Mouse (Mus musculus): ENCODE measurements at regions not wholly inside any gene's neighbourhood (a gene's known extent, or its start where the extent isn't known, plus 50 kb on each side); places are given as distances from the start of the nearest gene placed in this dataset.

DNA sequence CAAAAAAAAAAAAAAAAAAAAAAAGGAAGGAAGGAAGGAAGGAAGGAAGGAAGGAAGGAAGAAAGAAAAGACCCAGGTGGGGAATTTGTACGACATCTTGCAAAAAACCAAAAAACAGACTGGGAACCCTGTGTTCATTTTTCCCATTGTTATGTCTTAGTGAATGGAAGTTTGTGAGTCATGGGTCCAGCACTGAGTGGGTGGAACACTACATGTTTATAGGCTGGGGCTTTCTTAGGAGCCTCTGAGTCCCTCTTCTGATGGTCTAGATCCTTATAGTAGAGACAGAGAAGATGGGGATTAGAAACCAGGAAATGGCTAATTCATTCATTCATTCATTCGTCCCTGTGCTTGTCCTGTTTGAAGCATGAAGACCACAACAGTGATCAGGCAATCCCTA lies 105.5 kb downstream of the Tpra1 start:
- no peak for DNase-seq
- H3K4me2 ChIP-seq, result no peak overlapping the region
- no peak for ATAC-seq (ENCODE audit: low read depth)
- H3K9me3 ChIP-seq (replicated peaks), result no peaks in the 10 kb centered on the region
- WGBS (ENCODE audit: insufficient replicate concordance), result 41% methylated on average over 2 of the region's 2 CpGs
- no peak overlapping the region for H3K4me3 ChIP-seq (replicated peaks)
- H3K4me1 ChIP-seq (replicated peaks), result peaks cover 12% of the 10 kb centered on the region
- no peak overlapping the region for H3K27ac ChIP-seq
- H3K9ac ChIP-seq, result no peak overlapping the region
- peaks cover 34% of the 10 kb centered on the region for H3K27me3 ChIP-seq
- H3K36me3 ChIP-seq, result no peaks in the 10 kb centered on the region

DNA sequence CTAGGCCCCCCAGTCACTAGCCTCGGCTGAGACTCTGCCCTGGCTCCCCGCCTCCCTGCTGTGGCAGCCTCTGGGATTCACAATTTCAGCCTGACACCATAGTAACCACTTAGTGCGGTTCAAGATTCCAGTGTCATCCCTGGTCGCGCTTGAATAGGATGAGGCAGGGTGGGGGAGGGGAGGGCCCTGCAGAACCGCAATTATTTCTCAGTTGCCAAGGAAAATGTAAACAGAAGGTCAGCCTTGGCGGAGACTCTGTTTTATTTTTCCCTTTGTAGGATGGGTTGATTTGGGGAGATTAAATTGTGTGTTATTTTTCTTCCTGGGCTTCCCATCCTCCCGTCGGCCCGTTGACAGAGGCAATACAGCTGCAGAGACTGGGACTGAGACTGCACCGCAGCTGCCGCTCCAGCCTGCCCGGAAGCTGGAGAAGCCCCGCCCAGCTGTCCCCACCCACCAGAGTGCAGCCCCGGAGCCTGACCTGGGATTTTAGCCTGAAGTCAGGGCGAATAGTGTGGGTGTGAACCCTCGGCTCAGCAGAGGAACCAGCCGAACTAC lies 106.6 kb downstream of the Tpra1 start:
- peaks cover 34% of the 10 kb centered on the region for H3K27me3 ChIP-seq
- no peaks in the 10 kb centered on the region for H3K36me3 ChIP-seq
- no peak overlapping the region for H3K9ac ChIP-seq
- peak overlapping the region; percentile 52 for H3K4me2 ChIP-seq
- peak overlapping the region; percentile 32 for H3K4me3 ChIP-seq (replicated peaks)
- ATAC-seq (ENCODE audit: low read depth) (no peak), DNase-seq (no peak)
- H3K27ac ChIP-seq, result no peak overlapping the region
- H3K4me1 ChIP-seq (replicated peaks), result peaks cover 12% of the 10 kb centered on the region
- WGBS (ENCODE audit: insufficient replicate concordance), result 4% methylated on average over 18 of the region's 18 CpGs
- H3K9me3 ChIP-seq (replicated peaks), result no peaks in the 10 kb centered on the region

DNA sequence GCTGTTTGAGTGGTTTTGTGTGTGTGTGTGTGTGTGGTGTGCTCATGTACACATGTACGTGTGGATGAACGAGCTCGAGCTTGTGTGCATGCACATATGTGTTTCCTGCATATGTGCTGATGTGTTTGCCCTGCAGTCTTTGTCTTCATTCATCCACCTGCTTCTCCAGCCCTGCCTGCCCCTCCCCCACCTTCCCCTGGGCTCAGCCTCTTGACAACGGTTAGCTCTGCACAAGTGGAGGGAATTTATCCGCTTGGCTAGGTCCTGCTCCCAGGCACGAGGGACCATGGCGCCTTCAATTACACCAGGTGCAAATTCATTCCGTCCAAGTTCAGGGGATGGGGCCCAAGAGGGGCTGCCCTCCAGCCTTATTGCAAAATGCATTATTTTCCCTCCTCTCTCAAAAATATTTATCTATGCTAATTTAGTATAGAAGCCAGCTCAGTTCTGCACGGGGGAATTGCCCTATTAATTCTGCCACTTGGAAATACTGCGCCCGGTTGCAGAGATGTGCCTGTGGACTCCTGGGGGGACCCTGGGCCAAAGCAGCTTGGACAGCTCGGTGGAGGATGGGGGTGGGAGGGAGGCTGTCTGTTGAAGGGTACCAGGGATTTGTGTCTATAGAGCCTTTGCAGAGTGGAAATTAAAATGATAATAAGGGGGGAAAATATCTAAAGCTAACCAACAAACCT lies 111.1 kb downstream of the Tpra1 start:
- H3K4me1 ChIP-seq (replicated peaks), result peaks cover 10% of the 10 kb centered on the region
- H3K9me3 ChIP-seq (replicated peaks), result no peaks in the 10 kb centered on the region
- no peak overlapping the region for H3K4me2 ChIP-seq
- no peak for ATAC-seq (ENCODE audit: low read depth)
- WGBS (ENCODE audit: insufficient replicate concordance), result 56% methylated on average over 12 of the region's 12 CpGs
- H3K27ac ChIP-seq, result no peak overlapping the region
- no peak overlapping the region for H3K9ac ChIP-seq
- no peak for DNase-seq
- no peak overlapping the region for H3K4me3 ChIP-seq (replicated peaks)
- H3K27me3 ChIP-seq, result peaks cover 23% of the 10 kb centered on the region
- H3K36me3 ChIP-seq, result no peaks in the 10 kb centered on the region

DNA sequence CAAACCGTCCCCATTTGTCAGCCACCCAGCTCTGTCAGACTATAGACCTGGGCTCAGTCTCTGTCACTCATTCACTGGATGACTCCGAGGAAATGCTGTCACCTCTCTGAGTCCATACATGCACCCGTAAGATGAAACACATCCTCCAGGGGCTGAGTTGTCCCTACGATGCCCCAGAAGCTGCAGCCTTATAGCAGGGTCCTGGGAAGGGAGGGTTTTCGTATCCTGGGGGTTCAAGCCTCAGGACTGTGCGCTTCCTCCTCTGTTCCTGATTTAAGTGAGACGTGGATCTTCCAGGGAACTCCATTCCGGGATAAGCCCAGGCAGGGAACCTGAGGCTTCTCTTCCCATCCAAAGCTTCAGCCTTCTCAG lies 111.6 kb downstream of the Tpra1 start:
- 56% methylated on average over 8 of the region's 8 CpGs for WGBS (ENCODE audit: insufficient replicate concordance)
- Histone ChIP-seq H3K9ac (no peak overlapping the region), H3K27ac (no peak overlapping the region), H3K4me3 (replicated peaks) (no peak overlapping the region), H3K4me2 (no peak overlapping the region), H3K9me3 (replicated peaks) (no peaks in the 10 kb centered on the region), H3K27me3 (peaks cover 18% of the 10 kb centered on the region), H3K4me1 (replicated peaks) (peaks cover 5% of the 10 kb centered on the region), H3K36me3 (no peaks in the 10 kb centered on the region)
- ATAC-seq (ENCODE audit: low read depth), result no peak
- no peak for DNase-seq

DNA sequence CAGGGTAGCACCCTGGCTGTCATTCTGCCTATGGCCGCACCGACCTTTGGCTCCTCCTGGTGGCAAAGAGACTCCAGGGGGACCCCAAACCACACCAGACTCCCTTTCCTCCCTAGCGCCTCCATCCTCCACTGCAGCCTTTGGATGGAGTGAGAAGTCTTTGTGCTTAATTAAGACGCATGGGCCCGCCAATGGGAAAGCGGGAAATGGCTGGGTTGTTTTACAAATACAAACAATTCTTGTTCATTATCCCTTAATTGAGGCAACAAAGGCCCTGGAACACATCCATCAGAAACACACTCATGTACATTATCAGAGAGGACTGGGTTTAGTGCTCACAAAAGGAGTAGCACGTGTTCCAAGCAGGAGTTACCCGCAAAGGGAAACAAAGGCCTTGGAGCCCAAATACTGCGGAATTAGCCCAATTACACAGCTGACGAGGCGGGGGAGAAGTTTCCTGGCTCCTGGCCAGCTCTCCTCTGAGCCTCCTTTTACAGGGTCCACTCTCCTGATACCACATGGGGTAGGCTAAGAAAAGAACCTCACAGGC lies 122.1 kb downstream of the Tpra1 start:
- Histone ChIP-seq H3K9ac (no peak overlapping the region), H3K4me3 (replicated peaks) (no peak overlapping the region), H3K27ac (no peak overlapping the region), H3K27me3 (peaks cover 21% of the 10 kb centered on the region; the same call in 1 of the 2 replicates), H3K9me3 (replicated peaks) (no peaks in the 10 kb centered on the region), H3K36me3 (no peaks in the 10 kb centered on the region), H3K4me1 (replicated peaks) (no peaks in the 10 kb centered on the region), H3K4me2 (no peak overlapping the region)
- ATAC-seq (ENCODE audit: low read depth) (no peak), DNase-seq (no peak)
- 37% methylated on average over 11 of the region's 11 CpGs for WGBS (ENCODE audit: insufficient replicate concordance)

DNA sequence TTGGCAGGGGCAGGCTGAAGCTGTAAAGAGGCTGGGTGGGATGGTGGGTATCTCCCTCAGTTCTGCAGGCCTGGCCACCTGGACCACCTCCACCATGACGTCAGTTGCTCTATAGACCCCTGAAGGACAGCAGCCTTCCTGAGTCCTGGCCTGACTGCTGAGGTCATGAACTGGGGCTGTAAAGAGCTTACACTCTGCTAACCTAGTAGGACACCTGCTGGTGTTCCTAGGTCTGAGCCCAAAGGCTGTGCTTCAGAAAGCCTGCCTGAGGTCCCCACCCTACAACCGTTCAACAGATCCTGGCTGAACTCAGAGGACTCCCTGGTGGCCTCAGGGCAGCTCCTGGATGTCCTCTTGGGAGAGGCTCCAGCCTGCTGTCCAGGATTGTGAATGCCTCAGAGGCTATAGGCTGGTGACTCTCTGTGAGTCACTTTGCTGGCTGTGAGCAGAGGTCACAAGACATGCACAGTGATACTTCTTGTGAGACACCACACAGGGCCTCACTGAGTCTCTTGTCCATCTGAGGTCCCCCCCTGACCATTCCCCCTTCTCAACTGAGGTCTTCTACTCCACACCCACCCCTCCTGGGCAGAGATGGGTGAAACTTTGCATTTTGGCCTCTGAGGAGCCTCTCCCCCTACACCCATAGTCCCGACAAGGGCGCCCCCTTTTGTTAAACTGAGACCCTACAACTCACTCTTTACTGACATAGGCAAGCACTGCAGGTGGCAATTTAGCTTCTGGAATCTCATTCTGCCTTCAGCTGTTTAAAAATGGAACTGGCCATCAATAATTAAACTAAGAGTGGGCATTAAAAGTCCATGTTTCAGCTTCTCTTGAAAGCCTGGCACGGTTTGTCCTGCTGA lies 131.6 kb downstream of the Tpra1 start:
- ATAC-seq (ENCODE audit: low read depth), result no peak
- Histone ChIP-seq H3K4me1 (replicated peaks) (no peaks in the 10 kb centered on the region), H3K27me3 (peaks cover 8% of the 10 kb centered on the region; the same call in 1 of the 2 replicates), H3K27ac (no peak overlapping the region), H3K4me2 (no peak overlapping the region), H3K9me3 (replicated peaks) (no peaks in the 10 kb centered on the region), H3K4me3 (replicated peaks) (no peak overlapping the region), H3K9ac (no peak overlapping the region), H3K36me3 (no peaks in the 10 kb centered on the region)
- WGBS (ENCODE audit: insufficient replicate concordance), result 32% methylated on average over 5 of the region's 5 CpGs
- DNase-seq, result no peak

DNA sequence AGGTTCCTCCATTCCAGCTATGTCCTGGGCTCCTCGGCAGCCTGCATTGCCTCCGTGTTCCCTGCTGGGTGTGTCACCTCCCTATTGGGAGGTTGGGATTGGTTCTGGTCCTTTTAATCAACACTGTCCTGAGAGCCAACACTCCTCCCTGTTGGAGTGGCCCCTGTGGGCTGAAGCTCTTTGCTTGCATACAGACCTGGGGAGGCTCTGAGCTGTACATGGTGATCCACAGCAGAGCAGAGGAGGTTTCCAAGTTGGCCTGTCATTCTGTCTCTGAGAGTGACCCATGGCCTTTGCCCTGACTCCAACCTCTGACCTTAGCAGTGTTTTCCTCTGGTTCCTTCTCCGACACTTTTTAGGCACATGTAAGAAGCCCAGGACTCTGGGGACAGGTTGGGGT lies 132.4 kb downstream of the Tpra1 start:
- 41% methylated on average over 3 of the region's 3 CpGs for WGBS (ENCODE audit: insufficient replicate concordance)
- Histone ChIP-seq H3K27me3 (peaks cover 8% of the 10 kb centered on the region; the same call in 1 of the 2 replicates), H3K9ac (no peak overlapping the region), H3K9me3 (replicated peaks) (no peaks in the 10 kb centered on the region), H3K36me3 (no peaks in the 10 kb centered on the region), H3K4me3 (replicated peaks) (no peak overlapping the region), H3K4me1 (replicated peaks) (no peaks in the 10 kb centered on the region), H3K27ac (no peak overlapping the region), H3K4me2 (no peak overlapping the region)
- DNase-seq (no peak), ATAC-seq (ENCODE audit: low read depth) (no peak)

DNA sequence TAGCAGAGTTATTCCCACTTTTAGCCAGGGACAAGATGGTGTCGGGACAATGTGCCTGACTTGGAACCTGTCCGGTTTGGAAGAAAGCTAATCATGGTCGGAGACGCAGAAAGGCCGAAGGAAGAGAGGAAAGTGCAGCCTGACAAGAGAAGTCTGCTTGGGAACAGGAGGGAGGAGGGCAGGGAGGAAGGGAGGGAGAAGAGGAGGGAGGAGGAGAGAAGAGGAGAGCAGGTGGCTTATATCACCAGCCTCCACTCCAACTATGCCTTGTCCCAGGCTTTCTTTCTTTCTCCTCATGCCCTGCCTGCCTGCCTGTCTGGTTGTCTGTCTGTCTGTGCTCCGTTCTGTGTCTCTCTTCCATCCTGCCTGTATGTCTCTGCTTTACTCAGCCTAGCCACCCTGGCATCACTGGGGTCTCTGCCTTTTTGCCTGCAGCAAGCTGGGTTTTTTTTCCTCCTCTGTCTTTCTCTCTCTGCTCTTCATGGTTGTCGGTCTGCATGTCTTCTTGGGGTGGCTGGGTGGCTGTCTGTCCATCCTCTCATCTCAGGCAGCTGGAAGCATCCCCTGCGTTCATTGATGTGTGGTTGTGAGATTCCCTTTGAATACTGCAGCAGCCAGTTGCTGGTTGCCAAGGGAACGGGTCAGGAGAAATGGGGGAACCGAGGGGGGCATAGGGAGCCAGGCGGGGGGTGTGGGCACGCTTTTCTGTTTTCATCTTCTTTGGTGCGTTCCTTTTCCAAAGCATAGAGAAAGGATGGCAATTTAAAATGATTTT lies 133.2 kb downstream of the Tpra1 start:
- H3K9ac ChIP-seq, result no peak overlapping the region
- no peak overlapping the region for H3K27ac ChIP-seq
- no peak overlapping the region for H3K4me2 ChIP-seq
- DNase-seq (no peak), ATAC-seq (ENCODE audit: low read depth) (no peak)
- no peaks in the 10 kb centered on the region for H3K36me3 ChIP-seq
- H3K27me3 ChIP-seq, result peaks cover 8% of the 10 kb centered on the region; the same call in 1 of the 2 replicates
- H3K4me1 ChIP-seq (replicated peaks), result no peaks in the 10 kb centered on the region
- no peaks in the 10 kb centered on the region for H3K9me3 ChIP-seq (replicated peaks)
- 54% methylated on average over 13 of the region's 13 CpGs for WGBS (ENCODE audit: insufficient replicate concordance)
- no peak overlapping the region for H3K4me3 ChIP-seq (replicated peaks)

DNA sequence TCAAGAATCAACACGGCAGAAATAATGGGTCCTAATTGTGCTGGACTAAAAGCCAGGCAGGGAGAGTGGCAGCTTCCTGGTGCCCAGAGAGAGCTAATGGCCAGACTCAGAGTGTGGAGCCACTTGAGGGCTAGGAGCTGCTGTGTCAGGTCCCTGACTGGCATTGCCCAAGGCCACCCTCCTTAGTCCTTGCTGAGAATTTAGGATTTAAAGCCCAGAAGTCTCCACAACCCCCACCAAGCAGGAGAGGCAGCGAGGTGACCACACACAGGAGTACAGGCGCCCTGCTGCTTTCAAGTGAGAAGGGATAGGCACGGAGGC lies 133.7 kb downstream of the Tpra1 start:
- Histone ChIP-seq H3K9me3 (replicated peaks) (no peaks in the 10 kb centered on the region), H3K27ac (no peak overlapping the region), H3K36me3 (no peaks in the 10 kb centered on the region), H3K9ac (no peak overlapping the region), H3K4me3 (replicated peaks) (no peak overlapping the region), H3K27me3 (peaks cover 8% of the 10 kb centered on the region; the same call in 1 of the 2 replicates), H3K4me2 (no peak overlapping the region), H3K4me1 (replicated peaks) (no peaks in the 10 kb centered on the region)
- whole genome bisulfite sequencing (ENCODE audit: insufficient replicate concordance), result 39% methylated on average over 4 of the region's 4 CpGs
- no peak for DNase-seq
- no peak for ATAC-seq (ENCODE audit: low read depth)

DNA sequence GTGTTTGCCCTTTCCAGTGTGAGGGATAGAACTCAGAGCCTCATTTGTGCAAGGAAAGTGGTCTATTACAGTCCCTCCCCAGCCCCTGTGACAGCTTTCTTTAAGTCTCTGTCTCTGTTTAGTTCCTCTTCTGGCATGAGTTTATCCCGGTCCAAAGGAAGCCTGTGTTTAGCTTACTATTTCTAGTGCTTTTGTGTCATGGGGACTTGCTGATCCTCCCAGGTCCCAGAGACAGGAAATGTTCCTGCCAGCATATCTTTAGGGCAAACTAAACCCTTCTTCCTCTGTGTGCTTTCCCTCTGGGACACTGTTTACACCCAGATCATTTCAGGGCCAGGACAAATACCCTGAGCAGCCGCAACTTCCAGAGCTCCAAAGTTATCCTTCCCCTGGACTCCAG lies 135.3 kb downstream of the Tpra1 start:
- H3K27ac ChIP-seq, result no peak overlapping the region
- no peak overlapping the region for H3K4me2 ChIP-seq
- no peaks in the 10 kb centered on the region for H3K36me3 ChIP-seq
- H3K9me3 ChIP-seq (replicated peaks), result no peaks in the 10 kb centered on the region
- no peak overlapping the region for H3K4me3 ChIP-seq (replicated peaks)
- WGBS (ENCODE audit: insufficient replicate concordance), result 13% methylated on average over 2 of the region's 2 CpGs
- peaks cover 8% of the 10 kb centered on the region; the same call in 1 of the 2 replicates for H3K27me3 ChIP-seq
- H3K4me1 ChIP-seq (replicated peaks), result no peaks in the 10 kb centered on the region
- no peak overlapping the region for H3K9ac ChIP-seq
- DNase-seq (no peak), ATAC-seq (ENCODE audit: low read depth) (no peak)

DNA sequence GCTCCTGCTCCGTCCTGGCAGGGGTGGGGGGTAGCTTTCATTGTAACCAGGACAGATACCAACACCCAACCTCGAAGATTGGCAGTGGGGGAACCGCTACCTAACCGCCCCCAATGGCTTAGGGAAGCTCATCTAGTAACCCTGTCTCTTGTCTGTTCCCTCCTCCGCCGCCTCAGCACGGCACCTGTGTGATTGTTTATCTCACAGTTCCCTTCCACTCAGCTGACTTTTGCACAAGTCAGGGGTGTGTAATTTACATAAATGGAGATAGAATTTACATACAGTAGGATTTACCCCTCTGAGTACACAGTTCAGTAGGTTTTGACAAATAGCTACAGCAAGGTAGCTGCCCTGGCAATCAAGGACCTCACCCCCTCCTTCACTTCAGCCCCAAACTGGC lies 135.8 kb downstream of the Tpra1 start:
- ATAC-seq (ENCODE audit: low read depth), result no peak
- H3K9ac ChIP-seq, result no peak overlapping the region
- H3K9me3 ChIP-seq (replicated peaks), result no peaks in the 10 kb centered on the region
- 35% methylated on average over 7 of the region's 7 CpGs for WGBS (ENCODE audit: insufficient replicate concordance)
- H3K27ac ChIP-seq, result no peak overlapping the region
- no peak overlapping the region for H3K4me2 ChIP-seq
- no peaks in the 10 kb centered on the region for H3K36me3 ChIP-seq
- no peak overlapping the region for H3K4me3 ChIP-seq (replicated peaks)
- H3K27me3 ChIP-seq, result peaks cover 8% of the 10 kb centered on the region; the same call in 1 of the 2 replicates
- H3K4me1 ChIP-seq (replicated peaks), result no peaks in the 10 kb centered on the region
- no peak for DNase-seq

All from liver, embryonic 13.5 days (tissue).